Mouse (Mus musculus) hindbrain, embryonic 12.5 days (tissue): Measurements from ENCODE around the gene Tecpr1. TPM values are rescaled to one million over a fixed set of nuclear protein-coding genes. Genes with fewer than 3 reads are reported as not detected.

Experiments
- ATAC-seq: fragments of 200-750 bp; cut with Nextera tagmentation; 2 replicates; pipeline ENCODE4 v1.8.0; 2017; ENCODE audit warnings: moderate TSS enrichment; ENCODE audit not compliant: low FRiP score
- H3K27ac ChIP-seq: fragments of 300-500 bp; sonication (generic); 2 replicates; pipeline ENCODE4 v1.5.1; 2016; ENCODE audit warnings: mild to moderate bottlenecking
- H3K27me3 ChIP-seq: fragments of 300-500 bp; sonication (generic); 2 replicates; pipeline ENCODE4 v1.6.1; 2016; ENCODE audit warnings: mild to moderate bottlenecking
- H3K36me3 ChIP-seq: fragments of 300-500 bp; sonication (generic); 2 replicates; pipeline ENCODE4 v1.6.1; 2016; ENCODE audit warnings: mild to moderate bottlenecking
- H3K4me1 ChIP-seq: fragments of 300-500 bp; sonication (generic); 2 replicates; pipeline ENCODE4 v1.6.1; 2016
- H3K4me2 ChIP-seq: fragments of 300-500 bp; sonication (generic); replicated peaks from 2 replicates; pipeline ENCODE4 v1.6.1; 2016; ENCODE audit warnings: mild to moderate bottlenecking
- H3K4me3 ChIP-seq: fragments of 300-500 bp; sonication (generic); 2 replicates; pipeline ENCODE4 v1.5.1; 2016; ENCODE audit warnings: mild to moderate bottlenecking
- H3K9ac ChIP-seq: fragments of 300-500 bp; sonication (generic); 2 replicates; pipeline ENCODE4 v1.6.1; 2016; ENCODE audit warnings: mild to moderate bottlenecking, moderate library complexity
- H3K9me3 ChIP-seq: fragments of 300-500 bp; sonication (generic); replicated peaks from 2 replicates; pipeline ENCODE4 v1.6.1; 2016; ENCODE audit warnings: mild to moderate bottlenecking
- WGBS: fragments of 180-500 bp; shearing (Covaris S2); methylation state at CpG from one replicate; pipeline ENCODE4 v1.1.7; 2016; 5-methylcytosine and 5-hydroxymethylcytosine counted together
- polyA plus RNA-seq: library from polyadenylated mRNA; unstranded; fragments of >200 nt; fragmentation: Nextera tagmentation; extraction: Ambion mirVana; gene quantifications from 2 replicates; pipeline ENCODE4 v1.2.1, GENCODE M21; 2016

Gene Tecpr1
- polyA plus RNA-seq, 1 experiment from 2014 or later = 36.6 TPM

GRCm38 (mm10) chr5:144203398-144203959, 19.9 kb downstream of the Tecpr1 start:
- ATAC-seq = no peak
- no peak overlapping the region for H3K27ac ChIP-seq
- WGBS = 92% methylated on average over 10 of the region's 10 CpGs
- H3K36me3 ChIP-seq = peaks cover 82% of the 10 kb centered on the region
- no peaks in the 10 kb centered on the region for H3K27me3 ChIP-seq
- H3K9me3 ChIP-seq = 0 out of 2 replicates have a peak, but pooled peaks cover 9% of the 10 kb centered on the region
- H3K4me2 ChIP-seq = no peak overlapping the region
- H3K4me1 ChIP-seq = no peaks in the 10 kb centered on the region
- H3K4me3 ChIP-seq = no peak overlapping the region
- H3K9ac ChIP-seq = no peak overlapping the region

DNA sequence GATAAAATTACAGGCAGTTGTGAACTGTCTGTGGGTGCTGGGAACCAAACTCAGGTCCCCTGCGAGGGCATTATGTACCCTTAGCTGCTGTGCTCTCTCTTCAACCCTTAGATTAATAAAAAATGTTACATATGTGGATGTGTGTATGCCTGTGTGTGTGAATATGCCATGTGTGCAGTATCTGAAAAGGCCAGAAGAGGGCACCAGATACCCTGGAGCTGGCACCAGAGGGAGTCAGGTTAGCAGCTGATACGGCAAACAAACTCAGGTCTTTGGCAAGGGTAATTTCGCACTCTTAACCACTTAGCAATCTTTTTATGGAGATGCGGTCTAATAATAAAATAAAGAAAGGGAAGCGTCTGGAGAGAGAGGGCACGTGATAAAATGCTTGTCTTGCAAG, 21.0 kb downstream of the Tecpr1 start:
- Histone ChIP-seq H3K4me2 (no peak overlapping the region), H3K4me1 (no peaks in the 10 kb centered on the region), H3K36me3 (peaks cover 82% of the 10 kb centered on the region), H3K9ac (no peak overlapping the region), H3K27ac (no peak overlapping the region), H3K4me3 (no peak overlapping the region), H3K27me3 (no peaks in the 10 kb centered on the region), H3K9me3 (0 out of 2 replicates have a peak, but pooled peaks cover 9% of the 10 kb centered on the region)
- ATAC-seq = no peak
- 96% methylated on average over 6 of the region's 6 CpGs for WGBS

GRCm38 (mm10) chr5:144200616-144201015, 22.8 kb downstream of the Tecpr1 start:
- Histone ChIP-seq H3K4me1 (no peaks in the 10 kb centered on the region), H3K36me3 (peaks cover 67% of the 10 kb centered on the region), H3K27me3 (no peaks in the 10 kb centered on the region), H3K9me3 (0 out of 2 replicates have a peak, but pooled peaks cover 9% of the 10 kb centered on the region), H3K27ac (no peak overlapping the region), H3K9ac (no peak overlapping the region), H3K4me3 (no peak overlapping the region), H3K4me2 (no peak overlapping the region)
- WGBS = 90% methylated on average over 11 of the region's 11 CpGs
- ATAC-seq = no peak

GRCm38 (mm10) chr5:144195567-144195966, 27.8 kb downstream of the Tecpr1 start:
- Histone ChIP-seq H3K27ac (no peak overlapping the region), H3K4me1 (peaks cover 6% of the 10 kb centered on the region), H3K4me2 (no peak overlapping the region), H3K27me3 (no peaks in the 10 kb centered on the region; the same call in 1 of the 2 replicates), H3K9me3 (no peaks in the 10 kb centered on the region), H3K9ac (no peak overlapping the region), H3K36me3 (peaks cover 40% of the 10 kb centered on the region), H3K4me3 (no peak overlapping the region)
- 95% methylated on average over 8 of the region's 8 CpGs for WGBS
- ATAC-seq = no peak

DNA sequence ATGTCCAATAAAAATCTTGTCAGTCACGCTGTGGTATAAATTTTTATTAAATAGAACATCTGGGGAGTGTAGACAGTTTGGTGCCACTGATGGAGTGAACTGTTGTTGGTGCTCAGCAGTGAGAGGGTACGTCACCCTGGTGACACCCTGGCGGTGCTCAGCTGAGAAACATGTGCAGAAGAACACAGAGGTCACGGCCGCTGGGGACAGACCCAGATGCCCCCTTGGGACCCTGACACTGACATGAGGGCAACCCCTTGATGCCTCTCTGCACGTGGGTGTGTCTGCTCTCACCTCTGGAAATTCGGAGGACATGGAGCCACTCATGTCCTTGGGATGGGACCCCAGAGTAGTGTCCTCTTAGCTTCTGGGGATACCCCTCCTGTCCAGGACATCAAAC, 29.0 kb downstream of the Tecpr1 start:
- Histone ChIP-seq H3K9me3 (no peaks in the 10 kb centered on the region), H3K4me3 (no peak overlapping the region), H3K36me3 (peaks cover 31% of the 10 kb centered on the region), H3K27me3 (no peaks in the 10 kb centered on the region; the same call in 1 of the 2 replicates), H3K9ac (no peak overlapping the region), H3K4me1 (peaks cover 18% of the 10 kb centered on the region), H3K27ac (no peak overlapping the region), H3K4me2 (no peak overlapping the region)
- WGBS = 76% methylated on average over 7 of the region's 7 CpGs
- ATAC-seq = no peak

DNA sequence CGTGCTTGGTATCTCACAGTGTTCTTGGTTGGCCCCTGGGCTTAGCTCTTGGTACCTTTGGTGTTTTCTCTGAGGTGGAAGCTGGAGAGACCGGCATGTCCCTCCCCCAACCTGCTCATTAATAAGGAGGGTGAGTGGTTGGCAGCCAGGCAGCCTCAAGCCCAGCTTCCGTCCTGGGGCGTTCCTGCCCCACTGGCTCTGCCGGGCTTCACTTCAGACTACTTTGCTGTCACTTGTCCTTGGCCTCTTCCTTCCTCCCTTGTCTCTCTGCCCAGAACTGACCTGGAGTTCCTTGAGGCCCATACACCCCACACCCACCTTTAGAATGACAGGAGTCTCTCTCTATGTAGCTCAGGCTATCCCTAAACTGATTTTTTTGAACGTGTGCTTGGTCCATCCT, 30.7 kb downstream of the Tecpr1 start:
- Histone ChIP-seq H3K4me2 (no peak overlapping the region), H3K36me3 (peaks cover 15% of the 10 kb centered on the region; the same call in 1 of the 2 replicates), H3K4me1 (peaks cover 18% of the 10 kb centered on the region), H3K27me3 (no peaks in the 10 kb centered on the region; the same call in 1 of the 2 replicates), H3K4me3 (no peak overlapping the region), H3K27ac (no peak overlapping the region), H3K9me3 (no peaks in the 10 kb centered on the region), H3K9ac (no peak overlapping the region)
- 79% methylated on average over 6 of the region's 6 CpGs for WGBS
- ATAC-seq = no peak

DNA sequence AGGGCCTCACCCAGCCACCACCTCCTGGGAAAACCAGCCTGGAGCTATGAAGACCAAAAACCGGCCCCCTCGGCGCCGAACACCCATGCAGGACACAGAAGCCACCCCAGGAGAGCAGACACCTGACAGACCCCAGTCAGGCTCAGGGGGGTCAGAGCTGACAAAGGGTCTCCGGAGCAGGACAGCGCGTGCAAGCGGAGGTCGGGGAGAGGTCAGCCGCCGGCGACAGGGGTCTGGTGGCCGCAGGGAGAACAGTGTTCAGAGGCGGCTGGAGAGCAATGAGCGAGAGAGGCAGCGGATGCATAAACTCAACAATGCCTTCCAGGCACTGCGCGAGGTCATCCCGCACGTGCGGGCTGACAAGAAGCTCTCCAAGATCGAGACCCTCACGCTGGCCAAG, 32.4 kb downstream of the Tecpr1 start:
- peaks cover 17% of the 10 kb centered on the region; the same call in 1 of the 2 replicates for H3K36me3 ChIP-seq
- no peaks in the 10 kb centered on the region; the same call in 1 of the 2 replicates for H3K27me3 ChIP-seq
- no peak overlapping the region for H3K27ac ChIP-seq
- WGBS = 35% methylated on average over 23 of the region's 23 CpGs
- no peak overlapping the region for H3K4me2 ChIP-seq
- ATAC-seq = no peak
- 0 out of 2 replicates have a peak overlapping the region, but pooled peaks have one; percentile 8 for H3K9ac ChIP-seq
- H3K9me3 ChIP-seq = no peaks in the 10 kb centered on the region
- H3K4me3 ChIP-seq = no peak overlapping the region
- H3K4me1 ChIP-seq = peaks cover 18% of the 10 kb centered on the region

GRCm38 (mm10) chr5:144189950-144190583, 33.3 kb downstream of the Tecpr1 start, which contains the start of gene Bhlha15:
Bhlha15 (plus strand) TSS chr5:144190286.
- peak; percentile 49 for ATAC-seq
- H3K9ac ChIP-seq = 0 out of 2 replicates have a peak within 1 kb of the TSS, but pooled peaks have one; percentile 10
- no peaks in the 10 kb centered on the region; the same call in 1 of the 2 replicates for H3K27me3 ChIP-seq
- H3K36me3 ChIP-seq = peaks cover 23% of the 10 kb centered on the region
- 4% methylated on average over 23 of the region's 26 CpGs for WGBS
- H3K4me1 ChIP-seq = peaks cover 18% of the 10 kb centered on the region
- no peak within 1 kb of the TSS for H3K27ac ChIP-seq
- H3K9me3 ChIP-seq = no peaks in the 10 kb centered on the region
- H3K4me2 ChIP-seq = peak within 1 kb of the TSS; percentile 55
- H3K4me3 ChIP-seq = peak within 1 kb of the TSS; percentile 24

DNA sequence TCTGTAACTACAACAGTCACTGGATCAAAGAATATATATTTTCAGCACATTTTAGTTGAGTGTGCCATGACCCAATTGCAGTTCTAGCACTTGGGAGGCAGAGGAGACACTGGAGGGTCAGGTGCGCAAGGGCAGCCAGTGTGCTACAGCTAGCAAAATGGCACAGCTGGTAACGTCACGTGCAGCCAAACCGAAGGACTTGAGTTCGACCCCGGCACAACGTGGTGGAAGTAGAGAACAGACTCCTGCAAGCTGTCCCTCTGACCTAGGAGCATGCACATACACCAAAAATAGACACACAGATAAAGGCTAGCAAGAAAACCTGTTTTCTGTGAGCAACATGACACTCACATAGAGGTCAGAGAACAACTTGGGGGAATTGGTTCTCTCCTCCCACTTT, 34.1 kb downstream of the Tecpr1 start:
- Histone ChIP-seq H3K4me1 (peaks cover 18% of the 10 kb centered on the region), H3K36me3 (peaks cover 23% of the 10 kb centered on the region), H3K27me3 (no peaks in the 10 kb centered on the region; the same call in 1 of the 2 replicates), H3K4me2 (no peak overlapping the region), H3K9ac (no peak overlapping the region), H3K27ac (no peak overlapping the region), H3K4me3 (no peak overlapping the region), H3K9me3 (no peaks in the 10 kb centered on the region)
- WGBS = 68% methylated on average over 7 of the region's 7 CpGs
- ATAC-seq = no peak

DNA sequence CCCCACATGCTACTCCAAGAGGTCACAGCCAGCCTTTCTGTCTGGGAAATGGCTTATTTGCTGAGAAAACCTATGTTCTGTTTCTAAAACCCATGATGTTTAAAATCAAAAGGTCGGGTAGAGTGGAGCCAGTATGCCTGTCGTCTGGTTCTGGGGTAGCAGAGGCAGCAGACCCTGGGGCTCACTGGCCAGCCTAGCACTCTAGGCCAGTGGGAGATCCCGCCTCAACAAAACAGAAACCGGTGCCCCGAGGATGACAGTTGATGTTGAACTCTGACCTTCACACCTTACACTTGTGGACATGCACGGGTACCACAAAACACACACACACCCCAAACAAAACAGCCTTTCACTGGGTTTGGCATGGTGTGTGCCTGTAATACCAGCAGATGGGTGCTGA, 35.0 kb downstream of the Tecpr1 start:
- no peak overlapping the region for H3K4me3 ChIP-seq
- peaks cover 23% of the 10 kb centered on the region for H3K36me3 ChIP-seq
- H3K27ac ChIP-seq = no peak overlapping the region
- H3K9ac ChIP-seq = no peak overlapping the region
- no peak for ATAC-seq
- peaks cover 21% of the 10 kb centered on the region for H3K4me1 ChIP-seq
- H3K27me3 ChIP-seq = no peaks in the 10 kb centered on the region; the same call in 1 of the 2 replicates
- no peaks in the 10 kb centered on the region for H3K9me3 ChIP-seq
- H3K4me2 ChIP-seq = no peak overlapping the region
- WGBS = 83% methylated on average over 6 of the region's 6 CpGs

GRCm38 (mm10) chr5:144184350-144185045, 38.9 kb downstream of the Tecpr1 start:
- Histone ChIP-seq H3K4me1 (peaks cover 4% of the 10 kb centered on the region), H3K4me3 (no peak overlapping the region), H3K27me3 (no peaks in the 10 kb centered on the region), H3K4me2 (no peak overlapping the region), H3K27ac (no peak overlapping the region), H3K9ac (no peak overlapping the region), H3K36me3 (peaks cover 31% of the 10 kb centered on the region), H3K9me3 (no peaks in the 10 kb centered on the region)
- ATAC-seq = no peak
- WGBS = 91% methylated on average over 21 of the region's 21 CpGs

DNA sequence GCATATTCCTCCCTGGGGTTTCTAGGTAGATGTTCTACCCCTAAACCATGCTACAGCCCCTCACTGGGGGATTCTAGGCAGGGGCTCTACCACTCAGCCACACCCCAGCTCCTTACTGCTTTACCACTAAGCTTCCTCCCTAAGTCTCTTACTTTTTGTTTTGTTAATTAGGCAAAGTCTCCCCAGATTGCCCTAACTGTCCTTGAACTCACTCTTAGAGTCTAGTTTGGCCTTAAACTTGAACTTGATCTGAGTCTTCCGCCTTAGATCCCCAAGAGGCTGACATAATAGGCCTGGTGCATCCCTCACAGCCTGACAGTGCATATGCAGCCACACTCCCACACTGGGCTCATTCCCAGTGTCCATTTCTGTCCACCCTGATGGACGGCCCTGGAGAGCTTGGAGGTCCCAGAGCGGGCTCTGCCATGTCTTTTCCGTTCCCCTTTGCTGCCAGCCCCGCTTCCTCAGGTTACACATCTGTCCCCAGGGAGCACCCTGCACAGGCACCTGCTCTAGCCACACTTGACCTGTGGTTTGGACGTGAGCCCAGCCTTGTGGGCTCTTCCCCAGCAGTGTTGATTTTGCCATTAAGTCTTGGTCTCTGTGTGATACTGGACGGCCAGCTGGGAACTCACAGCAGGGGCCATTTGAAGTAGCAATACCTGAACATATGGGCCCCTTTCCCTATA, 39.6 kb downstream of the Tecpr1 start:
- ATAC-seq = no peak
- Histone ChIP-seq H3K4me3 (no peak overlapping the region), H3K9me3 (no peaks in the 10 kb centered on the region), H3K4me2 (no peak overlapping the region), H3K4me1 (0 out of 2 replicates have a peak, but pooled peaks cover 3% of the 10 kb centered on the region), H3K9ac (no peak overlapping the region), H3K36me3 (peaks cover 36% of the 10 kb centered on the region), H3K27ac (no peak overlapping the region), H3K27me3 (no peaks in the 10 kb centered on the region)
- 75% methylated on average over 7 of the region's 7 CpGs for WGBS
